8 mouse cellular contexts compared by ENCODE assay signal in genomic region chr15:83349225-83349953, GRCm38 (mm10). TPM values are rescaled to one million over a fixed set of nuclear protein-coding genes. Genes with fewer than 3 reads are reported as not detected.
A peak's percentile ranks its signal among the peaks of the same experiment; 100 is the strongest.
DNase-seq lines count a peak whose midpoint lies in the region; ATAC-seq and TF ChIP-seq lines count a peak whose summit lies in the region.

No protein-coding gene starts in this region.

- H3K27me3 ChIP-seq in heart, embryonic 11.5 days (ENCODE audit: control insufficient read depth, insufficient read depth, low read length) = no peaks in the 10 kb centered on the region
- H3K27me3 ChIP-seq in ES-Bruce4 (ENCODE audit: control insufficient read depth, insufficient read depth, low read length, poor library complexity, severe bottlenecking) = no peaks in the 10 kb centered on the region
- H3K27me3 ChIP-seq in forebrain, embryonic 14.5 days (replicated peaks; ENCODE audit: control insufficient read depth, insufficient read depth, low read length) = no peaks in the 10 kb centered on the region
- H3K27me3 ChIP-seq in liver, embryonic 11.5 days (replicated peaks; ENCODE audit: control insufficient read depth, insufficient read depth, low read length) = no peaks in the 10 kb centered on the region
- H3K27me3 ChIP-seq in stomach, postnatal 0 days (ENCODE audit: control insufficient read depth, insufficient read depth, low read length) = no peaks in the 10 kb centered on the region

- TF ChIP-seq EP300 in ES-Bruce4 (IDR thresholded peaks at IDR 0.05; ENCODE audit: insufficient read depth, low read depth, low read length) = no peak
- no peak for TF ChIP-seq EP300 in stomach, postnatal 0 days (optimal IDR thresholded peaks at IDR 0.05)

- peak overlapping the region; percentile 78 for H3K4me3 ChIP-seq in heart, embryonic 11.5 days (ENCODE audit: low read depth, low read length)
- peak overlapping the region; percentile 82 for H3K4me3 ChIP-seq in ES-Bruce4 (ENCODE audit: low read depth, low read length)
- peak overlapping the region; percentile 84 for H3K4me3 ChIP-seq in forebrain, embryonic 14.5 days (ENCODE audit: low read depth, low read length)
- peak overlapping the region; percentile 70 for H3K4me3 ChIP-seq in liver, embryonic 11.5 days (ENCODE audit: low read depth, low read length)
- H3K4me3 ChIP-seq in stomach, postnatal 0 days (ENCODE audit: low read depth, low read length) = peak overlapping the region; percentile 84

- 16% methylated on average over 8 of the region's 8 CpGs for WGBS in heart, embryonic 11.5 days (ENCODE audit: insufficient replicate concordance)
- 16% methylated on average over 8 of the region's 8 CpGs for WGBS in forebrain, embryonic 14.5 days
- WGBS in liver, embryonic 11.5 days = 14% methylated on average over 8 of the region's 8 CpGs
- 8% methylated on average over 8 of the region's 8 CpGs for WGBS in stomach, postnatal 0 days

- peak overlapping the region; percentile 81 for H3K9ac ChIP-seq in heart, embryonic 11.5 days (ENCODE audit: low read depth, low read length)
- peak overlapping the region; percentile 31 for H3K9ac ChIP-seq in ES-Bruce4 (ENCODE audit: low read depth, poor library complexity, severe bottlenecking)
- H3K9ac ChIP-seq in forebrain, embryonic 14.5 days (ENCODE audit: low read length) = peak overlapping the region; percentile 84
- H3K9ac ChIP-seq in liver, embryonic 11.5 days (ENCODE audit: low read depth, low read length) = peak overlapping the region; percentile 82
- peak overlapping the region; percentile 90 for H3K9ac ChIP-seq in stomach, postnatal 0 days (ENCODE audit: low read length)

- H3K36me3 ChIP-seq in heart, embryonic 11.5 days (ENCODE audit: control insufficient read depth, insufficient read depth, low read length) = no peaks in the 10 kb centered on the region
- no peaks in the 10 kb centered on the region for H3K36me3 ChIP-seq in ES-Bruce4 (ENCODE audit: control insufficient read depth, insufficient read depth, low read length, poor library complexity, severe bottlenecking)
- H3K36me3 ChIP-seq in forebrain, embryonic 14.5 days (ENCODE audit: control insufficient read depth, insufficient read depth, low read length) = no peaks in the 10 kb centered on the region
- no peaks in the 10 kb centered on the region for H3K36me3 ChIP-seq in liver, embryonic 11.5 days (ENCODE audit: control insufficient read depth, insufficient read depth, low read length)
- H3K36me3 ChIP-seq in stomach, postnatal 0 days (ENCODE audit: control insufficient read depth, insufficient read depth, low read length) = no peaks in the 10 kb centered on the region; the same call in 1 of the 2 replicates

- ATAC-seq in heart, embryonic 11.5 days (replicated peaks; ENCODE audit: insufficient number of reproducible peaks, low FRiP score, low TSS enrichment) = peak; percentile 6; the same call in 1 of the 2 replicates
- ATAC-seq in forebrain, embryonic 14.5 days = no peak
- no peak for ATAC-seq in liver, embryonic 11.5 days (replicated peaks; ENCODE audit: low FRiP score)
- ATAC-seq in stomach, postnatal 0 days (ENCODE audit: low FRiP score, low TSS enrichment) = peak; percentile 19

- no peak for TF ChIP-seq CTCF in ES-Bruce4 (IDR thresholded peaks at IDR 0.05; ENCODE audit: low read depth, low read length)
- TF ChIP-seq CTCF in stomach, postnatal 0 days (IDR thresholded peaks at IDR 0.05; ENCODE audit: low read depth) = peak; percentile 10; the same call in 1 of the 2 replicates

- H3K4me2 ChIP-seq in heart, embryonic 11.5 days = peak overlapping the region; percentile 88
- peak overlapping the region; percentile 84 for H3K4me2 ChIP-seq in forebrain, embryonic 14.5 days (ENCODE audit: low read length)
- peak overlapping the region; percentile 98 for H3K4me2 ChIP-seq in liver, embryonic 11.5 days
- peak overlapping the region; percentile 90 for H3K4me2 ChIP-seq in stomach, postnatal 0 days (replicated peaks; ENCODE audit: low read depth)

- peaks cover 16% of the 10 kb centered on the region for H3K4me1 ChIP-seq in heart, embryonic 11.5 days (ENCODE audit: control insufficient read depth, insufficient read depth, low read length)
- no peaks in the 10 kb centered on the region for H3K4me1 ChIP-seq in ES-Bruce4 (ENCODE audit: control insufficient read depth, insufficient read depth, low read length)
- H3K4me1 ChIP-seq in forebrain, embryonic 14.5 days (ENCODE audit: control insufficient read depth, insufficient read depth, low read length) = peaks cover 9% of the 10 kb centered on the region
- H3K4me1 ChIP-seq in liver, embryonic 11.5 days (replicated peaks; ENCODE audit: control insufficient read depth, insufficient read depth, low read length) = peaks cover 25% of the 10 kb centered on the region
- H3K4me1 ChIP-seq in stomach, postnatal 0 days (replicated peaks; ENCODE audit: control insufficient read depth, insufficient read depth) = peaks cover 2% of the 10 kb centered on the region

- no peaks in the 10 kb centered on the region for H3K9me3 ChIP-seq in heart, embryonic 11.5 days (replicated peaks; ENCODE audit: control insufficient read depth, low read length)
- no peaks in the 10 kb centered on the region for H3K9me3 ChIP-seq in ES-Bruce4 (replicated peaks; ENCODE audit: control insufficient read depth, insufficient read depth, low read length, poor library complexity, severe bottlenecking)
- no peaks in the 10 kb centered on the region for H3K9me3 ChIP-seq in forebrain, embryonic 14.5 days (replicated peaks; ENCODE audit: control insufficient read depth, low read length)
- H3K9me3 ChIP-seq in liver, embryonic 11.5 days (ENCODE audit: control insufficient read depth, low read length) = no peaks in the 10 kb centered on the region
- no peaks in the 10 kb centered on the region for H3K9me3 ChIP-seq in stomach, postnatal 0 days (ENCODE audit: control insufficient read depth, low read length)

- no peak for DNase-seq in heart, adult 9 months (ENCODE audit: low spot score in 2 of 2)
- no peak for DNase-seq in forebrain, embryonic 14.5 days (ENCODE audit: low spot score)
- DNase-seq in liver, embryonic 11.5 days (ENCODE audit: low spot score) = no peak
- no peak for DNase-seq in stomach, postnatal 0 days (ENCODE audit: low spot score)
- DNase-seq in adrenal gland, postnatal 4 days (ENCODE audit: low spot score in 2 of 2) = no peak
- DNase-seq in c-Kit-positive CD71-positive TER-119-positive erythroid progenitor cells, embryonic 14.5 days (ENCODE audit: low spot score) = no peak

- H3K27ac ChIP-seq in heart, embryonic 11.5 days (ENCODE audit: low read depth, low read length) = peak overlapping the region; percentile 17
- H3K27ac ChIP-seq in ES-Bruce4 (ENCODE audit: insufficient read depth, low read length) = no peak overlapping the region
- 0 out of 2 replicates have a peak overlapping the region, but pooled peaks have one; percentile 52 for H3K27ac ChIP-seq in forebrain, embryonic 14.5 days (ENCODE audit: low read depth, low read length)
- peak overlapping the region; percentile 53 for H3K27ac ChIP-seq in liver, embryonic 11.5 days (ENCODE audit: low read depth, low read length)
- H3K27ac ChIP-seq in stomach, postnatal 0 days (replicated peaks) = peak overlapping the region; percentile 86

- TF ChIP-seq POLR2A in ES-Bruce4 (IDR thresholded peaks at IDR 0.05; ENCODE audit: insufficient read depth, low read length) = no peak

RNA-seq across cellular contexts. Expression of gene Arfgap3, which starts 0.7 kb away (rescaled TPM):
- 29.9 and 34.4 TPM in 2 replicates for polyA plus RNA-seq in heart, embryonic 11.5 days (2014; fragmentation: Nextera tagmentation; extraction: Ambion mirVana)
- polyA plus RNA-seq in ES-Bruce4 (2011; ENCODE audit: insufficient read depth, insufficient read length, low read depth, missing spikeins) = 10.0 and 11.9 TPM in 2 replicates
- 40.0 and 45.4 TPM in 2 replicates for polyA plus RNA-seq in forebrain, embryonic 14.5 days (2014; fragmentation: Nextera tagmentation; extraction: Ambion mirVana)
- 26.3 and 26.7 TPM in 2 replicates for polyA plus RNA-seq in liver, embryonic 11.5 days (2014; fragmentation: Nextera tagmentation; extraction: Ambion mirVana)
- polyA plus RNA-seq in stomach, postnatal 0 days (2015; fragmentation: Nextera tagmentation; extraction: Ambion mirVana) = 57.0 and 60.3 TPM in 2 replicates
- 10 to 100 TPM; 36.0 to 36.7 TPM for total RNA-seq in adrenal gland, postnatal 4 days (2021)

Comparison
In these comparisons a context has a peak if more than half of its experiments do, and no peak if none do; other contexts are left out.
1. ATAC-seq: peak in heart, embryonic 11.5 days (single experiment) and stomach, postnatal 0 days (single experiment); none in forebrain, embryonic 14.5 days (single experiment) and liver, embryonic 11.5 days (single experiment).
2. H3K9ac ChIP-seq: peak in every context shown above with its lines; median percentile 90 in stomach, postnatal 0 days; 84 in forebrain, embryonic 14.5 days; 82 in liver, embryonic 11.5 days; 81 in heart, embryonic 11.5 days; 31 in ES-Bruce4.
3. Peak in every context shown above with its lines, with median percentiles within 50 percentile points of each other: H3K4me2 ChIP-seq and H3K4me3 ChIP-seq.